Mouse (Mus musculus) E14TG2a.4 (cell line): ENCODE measurements around the gene Fbxo21.

Source experiments
- H3K27me3 ChIP-seq: 2 replicates; pipeline ENCODE4 v1.6.1; 2014; ENCODE audit warnings: low read length, control low read depth; ENCODE audit not compliant: insufficient read depth
- H3K36me3 ChIP-seq: 2 replicates; pipeline ENCODE4 v1.6.1; 2014; ENCODE audit warnings: low read length, control low read depth; ENCODE audit not compliant: insufficient read depth
- H3K4me1 ChIP-seq: replicated peaks from 2 replicates; pipeline ENCODE4 v1.6.1; 2014; ENCODE audit warnings: low read depth, low read length, control low read depth
- H3K4me3 ChIP-seq: replicated peaks from 2 replicates; pipeline ENCODE4 v1.5.1; 2014; ENCODE audit warnings: mild to moderate bottlenecking, low read length
- H3K9me3 ChIP-seq: 2 replicates; pipeline ENCODE4 v1.6.1; 2014; ENCODE audit warnings: low read length, control low read depth
- CTCF ChIP-seq: conservative IDR thresholded peaks from 2 replicates; pipeline ENCODE4 v1.5.1; 2014; ENCODE audit warnings: low read length
- NANOG ChIP-seq: IDR thresholded peaks from 2 replicates; pipeline ENCODE4 v1.6.1; 2014; ENCODE audit warnings: borderline replicate concordance, low read length, mixed read lengths
- POU5F1 ChIP-seq: IDR thresholded peaks from 2 replicates; pipeline ENCODE4 v1.6.1; 2014; ENCODE audit warnings: low read length, borderline replicate concordance

The Fbxo21 gene

DNA sequence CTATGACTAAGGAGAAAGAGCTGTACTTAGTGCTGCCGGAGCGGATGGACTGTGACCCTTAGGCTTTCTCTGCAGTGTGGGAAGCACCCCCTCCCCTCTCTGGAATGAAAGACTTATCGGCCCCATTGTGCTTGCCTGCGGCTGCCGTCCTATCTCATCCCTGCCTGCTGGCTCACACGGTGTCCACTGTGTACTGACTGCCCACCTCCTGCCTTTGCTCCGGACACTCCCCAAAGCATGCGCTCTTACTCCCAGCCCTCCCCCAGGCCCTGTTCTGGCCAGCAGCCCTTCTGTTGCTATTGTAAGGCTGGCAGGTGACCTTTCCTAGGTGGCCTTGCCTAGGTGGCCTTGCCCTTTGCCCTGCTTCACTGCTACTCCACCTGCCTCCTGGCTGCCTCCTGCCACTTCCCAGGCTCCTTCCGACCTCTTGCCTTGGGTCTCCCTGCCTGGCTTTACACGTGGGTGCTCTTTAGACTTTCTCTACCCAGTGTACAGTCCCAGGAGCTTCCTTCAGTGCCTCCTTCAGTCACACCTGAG lies 21.0 kb downstream of the Fbxo21 start:
- Histone ChIP-seq H3K4me1 (peaks cover 28% of the 10 kb centered on the region), H3K27me3 (no peaks in the 10 kb centered on the region), H3K9me3 (no peaks in the 10 kb centered on the region), H3K4me3 (no peak overlapping the region), H3K36me3 (peaks cover 95% of the 10 kb centered on the region)
- TF ChIP-seq POU5F1 (no peak), CTCF (no peak), NANOG (no peak)

DNA sequence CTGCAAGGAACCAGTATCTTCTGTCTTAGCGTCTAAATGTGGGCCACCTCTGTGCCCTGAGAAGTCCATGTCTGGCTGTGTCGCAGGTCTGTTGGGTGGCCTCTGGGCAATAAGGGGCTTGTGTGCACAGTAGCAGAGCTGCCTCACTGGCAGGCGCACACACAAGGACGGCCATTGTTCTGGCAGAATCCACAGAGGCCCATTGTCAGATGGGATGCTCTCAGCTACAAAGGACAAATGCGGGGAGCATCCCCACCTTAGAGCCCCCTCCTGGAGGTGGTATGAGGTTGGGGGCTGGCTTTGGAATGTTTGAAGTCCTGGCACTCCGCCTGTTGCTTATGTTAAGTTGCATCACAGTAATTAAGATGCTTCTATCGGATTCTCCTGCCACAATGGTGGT lies 22.5 kb downstream of the Fbxo21 start:
- no peak for TF ChIP-seq CTCF
- no peak for TF ChIP-seq POU5F1
- no peak for TF ChIP-seq NANOG
- peaks cover 29% of the 10 kb centered on the region for H3K4me1 ChIP-seq
- no peaks in the 10 kb centered on the region for H3K27me3 ChIP-seq
- H3K4me3 ChIP-seq, result no peak overlapping the region
- peaks cover 96% of the 10 kb centered on the region for H3K36me3 ChIP-seq
- no peaks in the 10 kb centered on the region for H3K9me3 ChIP-seq

DNA sequence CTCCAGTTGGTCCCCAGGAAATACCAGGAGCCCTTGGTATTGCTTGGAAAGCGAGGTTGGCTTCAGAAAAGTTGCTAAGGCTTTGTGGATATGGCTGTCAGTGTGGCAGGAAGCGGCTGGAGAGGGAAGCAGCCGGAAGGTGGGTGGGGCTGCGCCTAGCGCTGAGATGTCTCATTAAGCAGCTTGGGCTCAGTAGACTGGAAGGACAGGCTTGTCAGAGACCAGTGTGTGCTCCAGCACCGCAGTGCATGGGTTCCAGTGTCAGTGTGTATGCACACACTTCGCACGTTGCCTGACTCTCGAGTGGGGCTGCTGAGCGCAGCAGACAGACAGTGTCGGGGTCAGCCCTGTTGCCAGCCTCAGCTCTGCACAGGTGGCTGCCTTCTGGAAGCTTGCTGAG lies 23.1 kb downstream of the Fbxo21 start:
- TF ChIP-seq POU5F1, result no peak
- no peak for TF ChIP-seq CTCF
- no peak for TF ChIP-seq NANOG
- Histone ChIP-seq H3K9me3 (no peaks in the 10 kb centered on the region), H3K4me3 (no peak overlapping the region), H3K4me1 (peaks cover 32% of the 10 kb centered on the region), H3K27me3 (no peaks in the 10 kb centered on the region), H3K36me3 (peaks cover 91% of the 10 kb centered on the region)

GRCm38 (mm10) chr5:118002059-118002458 lies 25.5 kb downstream of the Fbxo21 start:
- no peaks in the 10 kb centered on the region for H3K27me3 ChIP-seq

DNA sequence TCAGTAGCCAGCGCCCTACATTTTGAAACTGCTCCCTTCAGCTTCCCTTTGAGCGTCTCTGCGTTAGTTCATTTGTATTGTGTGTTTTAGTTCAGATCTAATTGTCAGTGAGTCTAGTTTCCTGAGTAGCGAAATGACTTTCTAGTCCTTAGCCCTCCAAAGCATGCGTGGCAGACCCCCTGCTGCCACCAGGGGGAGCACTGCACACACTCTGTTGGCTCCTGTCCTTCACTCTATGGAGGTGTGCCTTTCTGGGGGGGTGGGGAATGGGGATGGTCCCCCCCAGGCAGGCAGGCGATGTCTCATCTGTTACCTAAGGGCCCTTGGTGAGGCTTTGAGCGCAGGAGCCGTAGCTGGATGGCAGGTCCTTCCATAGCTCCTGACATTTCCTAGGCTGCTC lies 28.1 kb downstream of the Fbxo21 start:
- Histone ChIP-seq H3K4me3 (no peak overlapping the region), H3K9me3 (no peaks in the 10 kb centered on the region), H3K36me3 (peaks cover 78% of the 10 kb centered on the region), H3K27me3 (no peaks in the 10 kb centered on the region), H3K4me1 (peaks cover 40% of the 10 kb centered on the region)
- TF ChIP-seq POU5F1, result no peak
- peak; percentile 93 for TF ChIP-seq CTCF

More at GRCm38 (mm10) chr5:118002059-118002458, 25.5 kb downstream of the Fbxo21 start:
- TF ChIP-seq POU5F1 (no peak), CTCF (peak; percentile 97), NANOG (no peak)
- Histone ChIP-seq H3K9me3 (no peaks in the 10 kb centered on the region), H3K36me3 (peaks cover 83% of the 10 kb centered on the region), H3K4me3 (no peak overlapping the region), H3K4me1 (peaks cover 40% of the 10 kb centered on the region)

GRCm38 (mm10) chr5:118005728-118006127 lies 29.2 kb downstream of the Fbxo21 start:
- peaks cover 72% of the 10 kb centered on the region for H3K36me3 ChIP-seq
- no peak for TF ChIP-seq NANOG
- no peak for TF ChIP-seq POU5F1
- TF ChIP-seq CTCF, result no peak
- peaks cover 45% of the 10 kb centered on the region for H3K4me1 ChIP-seq
- no peaks in the 10 kb centered on the region for H3K27me3 ChIP-seq
- no peaks in the 10 kb centered on the region for H3K9me3 ChIP-seq
- no peak overlapping the region for H3K4me3 ChIP-seq

GRCm38 (mm10) chr5:118008344-118008743 lies 31.8 kb downstream of the Fbxo21 start:
- Histone ChIP-seq H3K4me1 (peaks cover 48% of the 10 kb centered on the region), H3K36me3 (peaks cover 46% of the 10 kb centered on the region), H3K9me3 (no peaks in the 10 kb centered on the region), H3K27me3 (no peaks in the 10 kb centered on the region), H3K4me3 (no peak overlapping the region)
- TF ChIP-seq CTCF, result no peak
- TF ChIP-seq POU5F1, result no peak
- no peak for TF ChIP-seq NANOG

GRCm38 (mm10) chr5:118010872-118011271 lies 34.3 kb downstream of the Fbxo21 start:
- Histone ChIP-seq H3K27me3 (no peaks in the 10 kb centered on the region), H3K4me3 (no peak overlapping the region), H3K4me1 (peaks cover 58% of the 10 kb centered on the region), H3K9me3 (no peaks in the 10 kb centered on the region), H3K36me3 (peaks cover 35% of the 10 kb centered on the region)
- TF ChIP-seq CTCF, result no peak
- no peak for TF ChIP-seq NANOG
- no peak for TF ChIP-seq POU5F1

GRCm38 (mm10) chr5:118011796-118012195 lies 35.3 kb downstream of the Fbxo21 start:
- Histone ChIP-seq H3K4me3 (no peak overlapping the region), H3K9me3 (no peaks in the 10 kb centered on the region), H3K27me3 (no peaks in the 10 kb centered on the region), H3K36me3 (peaks cover 26% of the 10 kb centered on the region), H3K4me1 (peaks cover 59% of the 10 kb centered on the region)
- TF ChIP-seq POU5F1 (no peak), CTCF (no peak), NANOG (no peak)
